Mouse (Mus musculus): ENCODE results near the gene Kif27.
A peak's percentile ranks its signal among the peaks of the same experiment; 100 is the strongest.

DNA sequence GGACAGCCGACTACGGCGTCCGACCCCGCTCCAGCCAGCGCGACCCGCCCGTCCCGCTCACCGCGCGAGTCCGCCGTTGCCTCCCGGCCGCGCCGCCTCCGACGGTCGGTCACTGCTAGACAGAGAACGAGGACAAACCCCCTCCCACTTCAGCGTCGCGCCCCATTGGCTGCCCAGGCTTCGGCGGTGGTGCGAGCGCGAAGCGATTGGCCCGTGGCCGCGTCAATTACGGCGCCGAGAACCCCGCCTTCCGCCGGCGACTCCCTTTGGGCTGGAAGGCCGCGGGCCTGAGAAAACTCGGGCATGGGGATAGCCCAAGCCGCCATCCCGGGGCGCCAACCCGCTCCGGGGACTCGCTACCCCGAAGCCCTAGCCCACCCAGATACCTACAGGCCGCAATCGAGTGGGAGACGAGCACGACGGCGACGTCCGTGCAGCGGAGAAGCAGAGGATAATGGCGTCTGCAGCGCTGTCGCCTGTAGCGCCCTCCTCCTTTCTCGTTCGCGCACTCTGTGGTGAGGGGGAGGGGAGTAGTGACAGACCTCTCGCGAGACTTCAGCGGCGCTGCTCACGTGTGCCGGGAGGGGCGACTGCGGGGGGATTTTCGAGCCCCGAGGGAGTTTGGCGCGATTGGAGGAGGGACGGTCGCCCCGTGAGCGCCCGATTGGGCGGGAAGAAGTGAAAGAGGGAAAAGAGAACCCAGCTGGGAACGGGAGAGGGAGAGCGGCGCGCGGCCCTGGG lies 43.3 kb upstream of the Kif27 start, which contains the start of gene Rmi1:
- TF ChIP-seq CTCF (IDR thresholded peaks at IDR 0.05) (peak; percentile 49), EP300 (IDR thresholded peaks at IDR 0.05) (peak; percentile 75)
